Mouse (Mus musculus) heart, embryonic 10.5 days (tissue): Measurements from ENCODE around the gene H2-Ab1. TPM values are rescaled to one million over a fixed set of nuclear protein-coding genes. Genes with fewer than 3 reads are reported as not detected.

Experiments used
- DNase-seq: peaks from one replicate; pipeline ENCODE4 v3.0.0-alpha.2; 2017; ENCODE audit warnings: low spot score
- H3K27ac ChIP-seq: fragments of 300-500 bp; sonication (generic); 2 replicates; pipeline ENCODE4 v1.5.1; 2016; ENCODE audit warnings: mild to moderate bottlenecking
- H3K27me3 ChIP-seq: fragments of 300-500 bp; sonication (generic); 2 replicates; pipeline ENCODE4 v1.6.1; 2016; ENCODE audit warnings: mild to moderate bottlenecking; ENCODE audit not compliant: poor library complexity, insufficient read depth, severe bottlenecking
- H3K36me3 ChIP-seq: fragments of 300-500 bp; sonication (generic); 2 replicates; pipeline ENCODE4 v1.6.1; 2016; ENCODE audit warnings: mild to moderate bottlenecking, moderate library complexity
- H3K4me1 ChIP-seq: fragments of 300-500 bp; sonication (generic); 2 replicates; pipeline ENCODE4 v1.6.1; 2016; ENCODE audit warnings: mild to moderate bottlenecking
- H3K4me3 ChIP-seq: fragments of 300-500 bp; sonication (generic); 2 replicates; pipeline ENCODE4 v1.5.1; 2016; ENCODE audit warnings: mild to moderate bottlenecking, moderate library complexity
- H3K9me3 ChIP-seq: fragments of 300-500 bp; sonication (generic); 2 replicates; pipeline ENCODE4 v1.6.1; 2016; ENCODE audit warnings: mild to moderate bottlenecking, moderate library complexity
- WGBS: fragments of 180-500 bp; shearing (Covaris S2); methylation state at CpG from one replicate; pipeline ENCODE4 v1.1.7; 2016; 5-methylcytosine and 5-hydroxymethylcytosine counted together
- polyA plus RNA-seq: library from polyadenylated mRNA; unstranded; fragments of >200 nt; fragmentation: Nextera tagmentation; extraction: Ambion mirVana; gene quantifications from 2 replicates; pipeline ENCODE4 v1.2.1, GENCODE M21; 2016

H2-Ab1 gene
- polyA plus RNA-seq, 1 experiment from 2014 or later: 13.2 TPM

- WGBS: 63% methylated on average over 4 of the region's 4 CpGs
These were observed 12.3 kb downstream of the H2-Ab1 start for GRCm38 (mm10) chr17:34269817-34270216.

GRCm38 (mm10) chr17:34270230-34270629 is 12.7 kb downstream of the H2-Ab1 start:
- DNase-seq: no peak
- H3K4me1 ChIP-seq: peaks cover under 1% of the 10 kb centered on the region
- H3K4me3 ChIP-seq: no peak overlapping the region
- H3K36me3 ChIP-seq: no peaks in the 10 kb centered on the region
- H3K9me3 ChIP-seq: no peaks in the 10 kb centered on the region
- WGBS: 79% methylated on average over 2 of the region's 2 CpGs
- H3K27me3 ChIP-seq: peaks cover 5% of the 10 kb centered on the region; the same call in 1 of the 2 replicates
- no peak overlapping the region for H3K27ac ChIP-seq

More at GRCm38 (mm10) chr17:34269817-34270216, 12.3 kb downstream of the H2-Ab1 start:
- Histone ChIP-seq H3K27me3 (peaks cover 9% of the 10 kb centered on the region; the same call in 1 of the 2 replicates), H3K27ac (no peak overlapping the region), H3K36me3 (no peaks in the 10 kb centered on the region), H3K4me3 (no peak overlapping the region), H3K4me1 (peaks cover 5% of the 10 kb centered on the region), H3K9me3 (no peaks in the 10 kb centered on the region)
- no peak for DNase-seq

GRCm38 (mm10) chr17:34270940-34271339 is 13.5 kb downstream of the H2-Ab1 start:
- H3K27ac ChIP-seq: no peak overlapping the region
- no peaks in the 10 kb centered on the region for H3K9me3 ChIP-seq
- WGBS: 71% methylated on average over 2 of the region's 2 CpGs
- H3K36me3 ChIP-seq: no peaks in the 10 kb centered on the region
- no peak overlapping the region for H3K4me3 ChIP-seq
- no peak for DNase-seq
- peaks cover 4% of the 10 kb centered on the region; the same call in 1 of the 2 replicates for H3K27me3 ChIP-seq
- H3K4me1 ChIP-seq: no peaks in the 10 kb centered on the region

- H3K27me3 ChIP-seq: peaks cover 4% of the 10 kb centered on the region; the same call in 1 of the 2 replicates
- no peaks in the 10 kb centered on the region for H3K36me3 ChIP-seq
- H3K4me3 ChIP-seq: no peak overlapping the region
- no peak overlapping the region for H3K27ac ChIP-seq
- no peaks in the 10 kb centered on the region for H3K4me1 ChIP-seq
- WGBS: 63% methylated on average over 1 of the region's 1 CpGs
- no peak for DNase-seq
- H3K9me3 ChIP-seq: no peaks in the 10 kb centered on the region
These were observed 14.6 kb downstream of the H2-Ab1 start for GRCm38 (mm10) chr17:34272102-34272501.

- no peak overlapping the region for H3K4me3 ChIP-seq
- H3K27me3 ChIP-seq: peaks cover 23% of the 10 kb centered on the region; the same call in 1 of the 2 replicates
- no peak overlapping the region for H3K27ac ChIP-seq
- DNase-seq: no peak
- no peaks in the 10 kb centered on the region for H3K4me1 ChIP-seq
- H3K36me3 ChIP-seq: no peaks in the 10 kb centered on the region
- 71% methylated on average over 1 of the region's 1 CpGs for WGBS
- H3K9me3 ChIP-seq: no peaks in the 10 kb centered on the region
These were observed 23.1 kb downstream of the H2-Ab1 start for GRCm38 (mm10) chr17:34280499-34281038.

GRCm38 (mm10) chr17:34281836-34282235 is 24.3 kb downstream of the H2-Ab1 start:
- Histone ChIP-seq H3K36me3 (no peaks in the 10 kb centered on the region), H3K9me3 (no peaks in the 10 kb centered on the region), H3K4me3 (no peak overlapping the region), H3K4me1 (no peaks in the 10 kb centered on the region), H3K27ac (no peak overlapping the region), H3K27me3 (peaks cover 23% of the 10 kb centered on the region; the same call in 1 of the 2 replicates)
- no peak for DNase-seq
- 71% methylated on average over 1 of the region's 1 CpGs for WGBS

- no peaks in the 10 kb centered on the region for H3K9me3 ChIP-seq
- no peaks in the 10 kb centered on the region for H3K4me1 ChIP-seq
- peaks cover 22% of the 10 kb centered on the region; the same call in 1 of the 2 replicates for H3K27me3 ChIP-seq
- DNase-seq: no peak
- H3K36me3 ChIP-seq: no peaks in the 10 kb centered on the region
- H3K4me3 ChIP-seq: no peak overlapping the region
- no peak overlapping the region for H3K27ac ChIP-seq
- WGBS: 71% methylated on average over 4 of the region's 4 CpGs
These were observed 27.9 kb downstream of the H2-Ab1 start for GRCm38 (mm10) chr17:34285371-34285770.

- Histone ChIP-seq H3K27me3 (peaks cover 17% of the 10 kb centered on the region; the same call in 1 of the 2 replicates), H3K27ac (no peak overlapping the region), H3K4me1 (no peaks in the 10 kb centered on the region), H3K9me3 (no peaks in the 10 kb centered on the region), H3K36me3 (no peaks in the 10 kb centered on the region), H3K4me3 (no peak overlapping the region)
- WGBS: 35% methylated on average over 4 of the region's 4 CpGs
- no peak for DNase-seq
These were observed 28.4 kb downstream of the H2-Ab1 start for GRCm38 (mm10) chr17:34285848-34286247.

- no peaks in the 10 kb centered on the region for H3K36me3 ChIP-seq
- no peak overlapping the region for H3K27ac ChIP-seq
- H3K27me3 ChIP-seq: peaks cover 11% of the 10 kb centered on the region; the same call in 1 of the 2 replicates
- no peaks in the 10 kb centered on the region for H3K9me3 ChIP-seq
- no peaks in the 10 kb centered on the region for H3K4me1 ChIP-seq
- 73% methylated on average over 5 of the region's 5 CpGs for WGBS
- no peak overlapping the region for H3K4me3 ChIP-seq
- DNase-seq: no peak
These were observed 29.0 kb downstream of the H2-Ab1 start for GRCm38 (mm10) chr17:34286501-34286900.

GRCm38 (mm10) chr17:34286999-34287398 is 29.5 kb downstream of the H2-Ab1 start:
- Histone ChIP-seq H3K4me1 (no peaks in the 10 kb centered on the region), H3K27ac (no peak overlapping the region), H3K27me3 (peaks cover 11% of the 10 kb centered on the region; the same call in 1 of the 2 replicates), H3K9me3 (no peaks in the 10 kb centered on the region), H3K4me3 (no peak overlapping the region), H3K36me3 (no peaks in the 10 kb centered on the region)
- WGBS: 66% methylated on average over 6 of the region's 6 CpGs
- DNase-seq: no peak

- H3K27ac ChIP-seq: no peak within 1 kb of the TSS
- no peaks in the 10 kb centered on the region for H3K4me1 ChIP-seq
- H3K36me3 ChIP-seq: no peaks in the 10 kb centered on the region
- DNase-seq: no peak
- H3K4me3 ChIP-seq: no peak within 1 kb of the TSS
- WGBS: 16% methylated on average over 8 of the region's 8 CpGs
- no peaks in the 10 kb centered on the region for H3K9me3 ChIP-seq
- H3K27me3 ChIP-seq: peaks cover 11% of the 10 kb centered on the region; the same call in 1 of the 2 replicates
These were observed 30.2 kb downstream of the H2-Ab1 start, which contains the start of gene H2-Aa for GRCm38 (mm10) chr17:34287648-34288047. Gene H2-Aa (minus strand): TSS chr17:34287823.

- Histone ChIP-seq H3K27me3 (peaks cover 11% of the 10 kb centered on the region; the same call in 1 of the 2 replicates), H3K4me1 (no peaks in the 10 kb centered on the region), H3K27ac (no peak overlapping the region), H3K4me3 (no peak overlapping the region), H3K36me3 (no peaks in the 10 kb centered on the region), H3K9me3 (no peaks in the 10 kb centered on the region)
- 53% methylated on average over 3 of the region's 3 CpGs for WGBS
- no peak for DNase-seq
These were observed 30.6 kb downstream of the H2-Ab1 start for GRCm38 (mm10) chr17:34288131-34288530.

GRCm38 (mm10) chr17:34291609-34292008 is 34.1 kb downstream of the H2-Ab1 start:
- peak; percentile 88 for DNase-seq
- H3K36me3 ChIP-seq: no peaks in the 10 kb centered on the region
- WGBS: 17% methylated on average over 8 of the region's 8 CpGs
- no peak overlapping the region for H3K4me3 ChIP-seq
- H3K4me1 ChIP-seq: no peaks in the 10 kb centered on the region
- no peaks in the 10 kb centered on the region for H3K9me3 ChIP-seq
- H3K27ac ChIP-seq: no peak overlapping the region
- H3K27me3 ChIP-seq: peaks cover under 1% of the 10 kb centered on the region; the same call in 1 of the 2 replicates
